Mouse (Mus musculus): Measurements from ENCODE around the gene S1pr4. TPM values are rescaled to one million over a fixed set of nuclear protein-coding genes. Genes with fewer than 3 reads are reported as not detected.

The S1pr4 gene
- polyA plus RNA-seq, 1 experiment = 0.04 TPM

GRCm38 (mm10) chr10:81458267-81458666, 41.7 kb downstream of the S1pr4 start:
- Histone ChIP-seq H3K4me3 (ENCODE audit: control insufficient read depth, low read depth, low read length) (no peak overlapping the region), H3K27ac (ENCODE audit: control insufficient read depth, insufficient read depth, low read depth, low read length) (no peak overlapping the region), H3K36me3 (ENCODE audit: control insufficient read depth, insufficient read depth, low read length) (no peaks in the 10 kb centered on the region), H3K4me1 (ENCODE audit: control insufficient read depth, insufficient read depth, low read length) (peaks cover 22% of the 10 kb centered on the region), H3K27me3 (ENCODE audit: control insufficient read depth, insufficient read depth, low read length) (no peaks in the 10 kb centered on the region)
- no peak for TF ChIP-seq POLR2A (IDR thresholded peaks at IDR 0.05; ENCODE audit: control insufficient read depth, low read depth, low read length)
- TF ChIP-seq CTCF (IDR thresholded peaks at IDR 0.05; ENCODE audit: control insufficient read depth, insufficient read depth, insufficient replicate concordance, low read depth, low read length) = no peak

GRCm38 (mm10) chr10:81457624-81458023, 42.3 kb downstream of the S1pr4 start:
- no peak overlapping the region for H3K27ac ChIP-seq (ENCODE audit: control insufficient read depth, insufficient read depth, low read depth, low read length)
- peaks cover 20% of the 10 kb centered on the region for H3K4me1 ChIP-seq (ENCODE audit: control insufficient read depth, insufficient read depth, low read length)
- no peak overlapping the region for H3K4me3 ChIP-seq (ENCODE audit: control insufficient read depth, low read depth, low read length)
- TF ChIP-seq CTCF (IDR thresholded peaks at IDR 0.05; ENCODE audit: control insufficient read depth, insufficient read depth, insufficient replicate concordance, low read depth, low read length) = no peak
- TF ChIP-seq POLR2A (IDR thresholded peaks at IDR 0.05; ENCODE audit: control insufficient read depth, low read depth, low read length) = no peak
- no peaks in the 10 kb centered on the region for H3K36me3 ChIP-seq (ENCODE audit: control insufficient read depth, insufficient read depth, low read length)
- H3K27me3 ChIP-seq (ENCODE audit: control insufficient read depth, insufficient read depth, low read length) = no peaks in the 10 kb centered on the region

GRCm38 (mm10) chr10:81456983-81457563, 42.9 kb downstream of the S1pr4 start:
- H3K27me3 ChIP-seq (ENCODE audit: control insufficient read depth, insufficient read depth, low read length) = no peaks in the 10 kb centered on the region
- no peak for TF ChIP-seq CTCF (IDR thresholded peaks at IDR 0.05; ENCODE audit: control insufficient read depth, insufficient read depth, insufficient replicate concordance, low read depth, low read length)
- no peak for TF ChIP-seq POLR2A (IDR thresholded peaks at IDR 0.05; ENCODE audit: control insufficient read depth, low read depth, low read length)
- H3K36me3 ChIP-seq (ENCODE audit: control insufficient read depth, insufficient read depth, low read length) = no peaks in the 10 kb centered on the region

DNA sequence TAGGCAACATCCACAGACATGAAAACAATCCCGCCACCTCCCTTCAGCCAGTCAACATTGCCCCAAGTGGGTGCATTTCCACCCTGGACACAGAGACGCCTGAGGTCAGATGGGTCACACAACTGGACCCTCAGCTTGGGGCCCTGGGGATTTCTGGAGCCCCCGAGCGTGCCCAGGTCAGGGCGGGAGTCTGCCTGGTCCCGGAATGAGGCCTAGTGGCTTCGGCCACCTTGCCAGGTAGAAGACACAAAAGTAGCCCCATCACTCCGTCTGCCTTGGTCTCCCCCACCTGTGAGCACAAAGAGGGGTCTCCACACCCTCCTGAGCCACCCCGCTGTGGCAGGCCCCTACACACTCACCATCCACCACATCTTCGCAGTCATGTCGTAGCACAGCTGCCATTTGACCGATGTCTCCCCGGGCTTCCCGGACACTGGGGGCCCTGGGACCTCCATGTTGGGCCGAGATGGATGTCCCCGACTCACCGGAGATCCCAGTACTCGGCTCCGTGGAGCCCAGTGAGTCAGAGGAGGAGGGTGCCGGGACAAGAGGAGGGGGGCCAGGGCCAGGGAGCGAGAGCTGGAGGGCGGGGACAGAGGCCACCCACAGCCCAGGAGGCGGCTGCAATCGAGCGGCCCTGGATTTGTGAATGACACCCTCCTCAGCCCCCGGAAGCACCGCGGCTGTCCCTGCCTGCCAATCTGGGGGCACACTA, 44.6 kb downstream of the S1pr4 start, which contains the start of gene Nfic:
Gene Nfic (minus strand): TSS at position 455 of the 715 bp plus-strand sequence.
- H3K27me3 ChIP-seq (ENCODE audit: control insufficient read depth, insufficient read depth, low read length) = no peaks in the 10 kb centered on the region
- no peak within 1 kb of the TSS for H3K4me3 ChIP-seq (ENCODE audit: control insufficient read depth, low read depth, low read length)
- TF ChIP-seq POLR2A (IDR thresholded peaks at IDR 0.05; ENCODE audit: control insufficient read depth, low read depth, low read length) (no peak), CTCF (IDR thresholded peaks at IDR 0.05; ENCODE audit: control insufficient read depth, insufficient read depth, insufficient replicate concordance, low read depth, low read length) (no peak)
- no peaks in the 10 kb centered on the region for H3K36me3 ChIP-seq (ENCODE audit: control insufficient read depth, insufficient read depth, low read length)
- no peak within 1 kb of the TSS for H3K27ac ChIP-seq (ENCODE audit: control insufficient read depth, insufficient read depth, low read depth, low read length)
- H3K4me1 ChIP-seq (ENCODE audit: control insufficient read depth, insufficient read depth, low read length) = peaks cover 8% of the 10 kb centered on the region

More at GRCm38 (mm10) chr10:81456983-81457563, 42.9 kb downstream of the S1pr4 start:
- H3K4me3 ChIP-seq (ENCODE audit: control insufficient read depth, low read depth, low read length) = no peak overlapping the region
- peaks cover 18% of the 10 kb centered on the region for H3K4me1 ChIP-seq (ENCODE audit: control insufficient read depth, insufficient read depth, low read length)
- H3K27ac ChIP-seq (ENCODE audit: control insufficient read depth, insufficient read depth, low read depth, low read length) = no peak overlapping the region

GRCm38 (mm10) chr10:81454106-81454505, 45.8 kb downstream of the S1pr4 start:
- TF ChIP-seq POLR2A (IDR thresholded peaks at IDR 0.05; ENCODE audit: control insufficient read depth, low read depth, low read length) = no peak
- no peak for TF ChIP-seq CTCF (IDR thresholded peaks at IDR 0.05; ENCODE audit: control insufficient read depth, insufficient read depth, insufficient replicate concordance, low read depth, low read length)
- H3K27me3 ChIP-seq (ENCODE audit: control insufficient read depth, insufficient read depth, low read length) = no peaks in the 10 kb centered on the region
- no peaks in the 10 kb centered on the region for H3K36me3 ChIP-seq (ENCODE audit: control insufficient read depth, insufficient read depth, low read length)
- H3K4me1 ChIP-seq (ENCODE audit: control insufficient read depth, insufficient read depth, low read length) = peaks cover 4% of the 10 kb centered on the region; the same call in 1 of the 2 replicates
- H3K27ac ChIP-seq (ENCODE audit: control insufficient read depth, insufficient read depth, low read depth, low read length) = no peak overlapping the region
- H3K4me3 ChIP-seq (ENCODE audit: control insufficient read depth, low read depth, low read length) = no peak overlapping the region

DNA sequence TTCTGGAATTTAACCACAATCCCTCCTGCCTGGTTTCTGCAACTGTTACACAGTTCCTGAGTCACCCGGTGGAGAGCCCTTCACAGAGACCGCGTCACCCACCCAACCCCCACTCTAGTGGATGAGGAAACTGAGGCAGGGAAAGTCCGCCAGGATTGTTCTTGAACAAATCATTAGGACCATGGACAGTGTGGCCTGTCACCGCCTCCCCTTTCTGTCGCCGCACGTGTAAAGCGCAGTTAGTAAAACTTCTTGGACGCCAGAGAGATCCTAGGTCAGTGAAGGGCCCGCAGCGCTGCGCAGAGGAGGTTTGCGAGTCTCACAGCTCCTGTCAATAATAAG, 47.0 kb downstream of the S1pr4 start:
- H3K27me3 ChIP-seq (ENCODE audit: control insufficient read depth, insufficient read depth, low read length) = no peaks in the 10 kb centered on the region
- no peak overlapping the region for H3K4me3 ChIP-seq (ENCODE audit: control insufficient read depth, low read depth, low read length)
- no peak for TF ChIP-seq POLR2A (IDR thresholded peaks at IDR 0.05; ENCODE audit: control insufficient read depth, low read depth, low read length)
- no peak for TF ChIP-seq CTCF (IDR thresholded peaks at IDR 0.05; ENCODE audit: control insufficient read depth, insufficient read depth, insufficient replicate concordance, low read depth, low read length)
- H3K4me1 ChIP-seq (ENCODE audit: control insufficient read depth, insufficient read depth, low read length) = peaks cover 4% of the 10 kb centered on the region; the same call in 1 of the 2 replicates
- no peaks in the 10 kb centered on the region for H3K36me3 ChIP-seq (ENCODE audit: control insufficient read depth, insufficient read depth, low read length)
- H3K27ac ChIP-seq (ENCODE audit: control insufficient read depth, insufficient read depth, low read depth, low read length) = no peak overlapping the region

DNA sequence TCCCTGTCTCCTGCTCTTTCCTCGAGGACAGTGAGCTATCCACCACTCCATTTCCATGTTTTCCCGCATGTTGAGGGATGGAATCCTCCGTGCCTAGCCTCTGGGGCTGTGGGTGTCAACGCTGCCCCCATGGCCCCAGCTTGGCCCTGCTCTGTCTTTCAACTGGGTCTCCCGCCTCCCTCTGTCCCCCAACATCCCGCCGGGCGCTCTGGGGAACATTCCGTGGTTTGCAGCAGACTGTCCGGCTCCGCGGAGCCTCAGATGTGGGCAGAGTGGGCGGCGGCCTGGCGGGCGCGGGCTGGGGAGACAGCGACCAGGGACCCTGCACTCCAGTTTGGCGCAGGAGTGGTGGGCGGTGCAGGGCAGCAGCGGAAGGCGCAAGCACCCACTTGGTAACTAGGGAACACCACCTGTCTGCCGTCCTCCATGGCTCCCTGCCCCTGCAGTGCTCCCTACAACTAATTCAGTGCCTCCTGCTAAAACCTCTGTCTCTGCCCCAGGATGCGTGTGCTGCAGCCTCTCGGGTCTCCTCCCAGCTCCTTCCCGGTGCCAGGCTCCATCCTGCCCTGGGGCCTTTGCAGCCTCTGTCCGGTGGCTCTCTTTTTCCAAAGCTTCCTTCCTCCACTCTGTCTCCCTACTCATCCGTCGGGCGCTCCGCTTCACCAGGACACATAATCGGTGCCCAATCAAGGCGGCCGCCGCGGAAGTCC, 47.5 kb downstream of the S1pr4 start:
- Histone ChIP-seq H3K36me3 (ENCODE audit: control insufficient read depth, insufficient read depth, low read length) (no peaks in the 10 kb centered on the region), H3K27ac (ENCODE audit: control insufficient read depth, insufficient read depth, low read depth, low read length) (no peak overlapping the region), H3K27me3 (ENCODE audit: control insufficient read depth, insufficient read depth, low read length) (no peaks in the 10 kb centered on the region), H3K4me1 (ENCODE audit: control insufficient read depth, insufficient read depth, low read length) (peaks cover 4% of the 10 kb centered on the region; the same call in 1 of the 2 replicates), H3K4me3 (ENCODE audit: control insufficient read depth, low read depth, low read length) (no peak overlapping the region)
- TF ChIP-seq POLR2A (IDR thresholded peaks at IDR 0.05; ENCODE audit: control insufficient read depth, low read depth, low read length) (no peak), CTCF (IDR thresholded peaks at IDR 0.05; ENCODE audit: control insufficient read depth, insufficient read depth, insufficient replicate concordance, low read depth, low read length) (no peak)
